Mouse (Mus musculus): Measurements from ENCODE around the gene Ifna15.
A peak's percentile ranks its signal among the peaks of the same experiment; 100 is the strongest.

DNA sequence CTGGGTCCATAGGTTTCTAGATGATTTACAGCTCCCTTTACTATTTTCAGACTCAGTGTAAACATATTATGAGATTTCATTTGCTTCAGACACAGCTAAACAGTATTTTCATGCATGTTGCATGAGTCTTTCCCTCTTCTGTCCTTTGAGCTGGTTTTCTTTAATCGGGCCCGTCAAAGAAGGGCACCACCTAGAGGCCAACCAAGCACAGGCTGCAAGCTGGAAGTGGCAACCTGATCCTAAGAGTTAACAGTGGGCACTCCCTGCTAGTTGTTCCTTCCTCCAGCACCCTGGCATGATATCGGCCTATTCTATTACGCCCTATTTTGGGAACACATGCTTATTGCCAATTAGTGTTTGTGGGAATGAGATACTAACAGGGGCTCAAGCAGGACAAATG, 43.6 kb downstream of the Ifna15 start:
- TF ChIP-seq CTCF (conservative IDR thresholded peaks at IDR 0.05; ENCODE audit: low read length) (peak; percentile 64), NANOG (IDR thresholded peaks at IDR 0.05; ENCODE audit: borderline replicate concordance, low read length) (no peak), POU5F1 (IDR thresholded peaks at IDR 0.05; ENCODE audit: borderline replicate concordance, low read length) (no peak)
